Mouse (Mus musculus) cerebellum, adult 11-12 months (tissue): ENCODE results near the gene Prl8a1.

Experiments used
- DNase-seq: peaks from one replicate; pipeline ENCODE4 v3.0.0; 2022

The Prl8a1 gene

DNA sequence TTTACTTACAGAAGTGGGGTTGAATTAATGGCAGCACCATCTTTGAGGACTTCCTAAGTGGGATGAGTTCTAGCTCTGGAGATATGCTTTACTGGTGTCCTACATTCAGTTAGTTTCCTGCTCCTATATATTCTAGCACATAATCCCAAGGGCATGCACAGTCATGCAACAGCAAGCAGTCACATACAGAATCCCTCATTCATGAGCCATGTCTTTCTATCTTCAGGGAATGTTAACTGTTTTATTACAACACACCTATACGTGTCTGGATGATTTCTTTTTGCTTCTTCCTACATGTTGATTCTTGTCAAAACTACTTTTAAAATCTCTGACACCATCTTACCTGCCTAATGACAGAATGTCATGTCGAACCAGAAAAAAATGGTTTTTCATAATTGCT, at the start of gene Prl8a1:
Gene Prl8a1 (minus strand): TSS at position 101 of the 400 bp plus-strand sequence.
- no peak for DNase-seq

DNA sequence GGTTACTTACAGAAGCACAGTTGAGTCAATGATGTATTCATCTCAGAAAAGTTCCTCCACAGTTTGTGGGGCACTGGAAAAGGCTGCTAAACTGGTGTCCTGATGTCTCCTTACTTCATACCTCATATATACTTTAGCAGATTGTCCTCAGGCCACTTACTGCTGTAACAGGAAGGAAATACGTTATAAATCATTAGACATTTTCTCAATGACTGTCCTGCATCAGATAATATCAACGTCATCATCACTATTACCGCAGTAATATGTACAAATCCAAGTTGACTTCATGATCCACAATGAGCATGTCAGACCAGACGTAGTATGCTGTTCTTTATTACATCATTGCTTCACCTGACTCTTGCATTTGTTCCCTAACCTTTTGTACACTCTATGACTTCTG, 28.5 kb upstream of the Prl8a1 start, which contains the start of gene Prl7b1:
Gene Prl7b1 (minus strand): TSS at position 101 of the 400 bp plus-strand sequence.
- no peak for DNase-seq

DNA sequence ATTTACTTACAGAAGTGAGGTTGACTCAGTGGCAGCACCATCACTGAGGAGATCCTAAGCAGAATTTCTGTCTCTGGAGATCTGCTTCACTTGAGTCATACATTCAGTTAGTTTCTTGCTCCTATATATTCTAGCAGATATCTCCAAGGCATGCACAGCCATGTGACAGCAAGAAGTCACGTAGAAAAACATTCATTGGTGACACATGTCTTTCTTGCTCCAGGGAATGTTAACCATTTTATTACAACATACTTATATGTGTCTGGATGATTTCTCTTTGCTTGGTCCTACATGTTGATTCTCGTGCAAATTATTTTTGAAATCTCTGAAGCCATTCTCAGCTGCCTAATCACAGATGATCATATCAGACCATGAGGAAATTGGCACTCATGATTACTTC, 17.5 kb downstream of the Prl8a1 start, which contains the start of gene Prl8a9:
Gene Prl8a9 (minus strand): TSS at position 101 of the 400 bp plus-strand sequence.
- DNase-seq, result no peak

DNA sequence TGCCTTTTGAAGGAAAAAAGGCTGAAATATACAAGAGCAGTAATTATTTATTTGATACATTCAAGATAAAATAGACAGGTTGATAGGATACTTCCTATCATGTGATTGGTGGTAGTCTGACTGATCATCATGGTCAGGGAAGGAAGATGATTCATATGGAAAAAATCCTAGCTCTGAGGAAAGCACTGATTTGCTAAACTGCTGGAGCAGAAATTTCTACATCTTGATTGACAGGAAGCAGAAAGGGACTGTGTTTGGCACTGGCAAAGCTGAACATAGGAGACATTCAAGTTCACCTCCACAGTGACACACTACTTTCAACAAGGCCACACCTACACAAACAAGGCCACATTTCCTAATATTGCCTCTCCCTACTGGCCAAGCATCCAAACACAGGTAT, 28.6 kb downstream of the Prl8a1 start:
- no peak for DNase-seq
